Mouse (Mus musculus): ENCODE results near the gene Zfp512b. TPM values are rescaled to one million over a fixed set of nuclear protein-coding genes. Genes with fewer than 3 reads are reported as not detected.

The Zfp512b gene
- polyA plus RNA-seq, 1 experiment: 43.9 TPM

Other genes with a start within 250 kb of the Zfp512b start
- 36.7 and 41.9 TPM in 2 replicates for gene Zgpat, start 227.9 kb downstream of the Zfp512b start, polyA plus RNA-seq (2012; rRNA removed)
- gene Arfrp1, start 227.4 kb downstream of the Zfp512b start, polyA plus RNA-seq (2012; rRNA removed): 67.5 and 73.0 TPM in 2 replicates
- gene Lime1, start 212.7 kb downstream of the Zfp512b start, polyA plus RNA-seq (2012; rRNA removed): 26.6 and 36.3 TPM in 2 replicates
- gene Zbtb46, start 133.4 kb downstream of the Zfp512b start, polyA plus RNA-seq (2012; rRNA removed): 4.4 and 4.6 TPM in 2 replicates
- not detected in 2 replicates for gene Abhd16b, start 99.6 kb downstream of the Zfp512b start, polyA plus RNA-seq (2012; rRNA removed)
- 118 and 128 TPM in 2 replicates for gene Tpd52l2, start 95.7 kb downstream of the Zfp512b start, polyA plus RNA-seq (2012; rRNA removed)
- 51.2 and 52.7 TPM in 2 replicates for gene Dnajc5, start 72.3 kb downstream of the Zfp512b start, polyA plus RNA-seq (2012; rRNA removed)
- 139 and 214 TPM in 2 replicates for gene Uckl1, start 7.9 kb downstream of the Zfp512b start, polyA plus RNA-seq (2012; rRNA removed)
- 30.7 and 40.9 TPM in 2 replicates for gene Prpf6, start 935 bp downstream of the Zfp512b start, polyA plus RNA-seq (2012; rRNA removed)
- 14.7 and 20.2 TPM in 2 replicates for gene Samd10, start 6.4 kb upstream of the Zfp512b start, polyA plus RNA-seq (2012; rRNA removed)
- gene Gm29797, start 64.2 kb upstream of the Zfp512b start, polyA plus RNA-seq (2012; rRNA removed): 0.11 TPM in 1 of 2 replicates, not detected in the other
- 20.0 and 27.2 TPM in 2 replicates for gene Sox18, start 78.8 kb upstream of the Zfp512b start, polyA plus RNA-seq (2012; rRNA removed)
- 27.8 and 38.0 TPM in 2 replicates for gene Tcea2, start 87.5 kb upstream of the Zfp512b start, polyA plus RNA-seq (2012; rRNA removed)
- gene Rgs19, start 101.2 kb upstream of the Zfp512b start, polyA plus RNA-seq (2012; rRNA removed): 40.4 and 51.8 TPM in 2 replicates
- not detected in 2 replicates for gene Lkaaear1, start 105.6 kb upstream of the Zfp512b start, polyA plus RNA-seq (2012; rRNA removed)
- 0.18 and 0.24 TPM in 2 replicates for gene Oprl1, start 122.2 kb upstream of the Zfp512b start, polyA plus RNA-seq (2012; rRNA removed)
- 0.03 and 0.06 TPM in 2 replicates for gene Myt1, start 170.5 kb upstream of the Zfp512b start, polyA plus RNA-seq (2012; rRNA removed)
- gene Pcmtd2, start 245.1 kb upstream of the Zfp512b start, polyA plus RNA-seq (2012; rRNA removed): 43.8 and 51.5 TPM in 2 replicates